ENCODE assay signal across 30 mouse cellular contexts in the genomic region with DNA sequence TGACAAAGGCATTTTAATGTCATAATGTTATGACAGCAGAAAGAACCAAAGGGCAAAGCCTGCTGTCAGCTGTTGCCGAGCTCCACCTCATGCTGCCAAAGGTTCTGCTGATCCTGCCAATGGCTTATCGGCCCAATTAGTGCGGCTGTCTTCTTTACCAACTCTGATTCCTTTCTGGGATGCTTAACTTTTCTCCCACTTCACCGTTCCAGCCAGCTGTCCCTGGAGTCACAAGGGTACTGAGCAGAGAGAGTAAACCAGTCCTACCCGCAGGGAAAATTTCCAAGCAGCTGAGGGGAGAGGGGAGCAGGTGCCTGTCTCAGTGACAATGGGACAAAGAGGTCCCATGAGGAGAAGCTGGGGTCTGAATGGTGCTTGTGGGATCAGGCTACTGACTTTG. TPM values are rescaled to one million over a fixed set of nuclear protein-coding genes. Genes with fewer than 3 reads are reported as not detected.
DNase-seq lines count a peak whose midpoint lies in the region; ATAC-seq and TF ChIP-seq lines count a peak whose summit lies in the region.
"Had no signal": no experiment of that assay in that cellular context is flagged by ENCODE, and none has a peak within 500 bp of the region (broad histone marks: within the 10 kb centered on the region; RNA-seq: fewer than 3 reads in every experiment).

No protein-coding gene starts in this region.

- no peaks in the 10 kb centered on the region for H3K27me3 ChIP-seq in embryonic facial prominence, embryonic 14.5 days (replicated peaks; ENCODE audit: control insufficient read depth, insufficient read depth, low read length)
- no peaks in the 10 kb centered on the region for H3K27me3 ChIP-seq in embryonic facial prominence, embryonic 10.5 days (replicated peaks; ENCODE audit: low read depth, poor library complexity, severe bottlenecking)
- H3K27me3 ChIP-seq in heart, adult 2 months (ENCODE audit: control insufficient read depth, insufficient read depth, low read length), result no peaks in the 10 kb centered on the region
- no peaks in the 10 kb centered on the region for H3K27me3 ChIP-seq in midbrain, embryonic 11.5 days (ENCODE audit: control insufficient read depth, insufficient read depth, low read length)
- H3K27me3 ChIP-seq in midbrain, embryonic 16.5 days (ENCODE audit: control insufficient read depth, insufficient read depth, low read depth, low read length), result no peaks in the 10 kb centered on the region
- H3K27me3 ChIP-seq: embryonic facial prominence, embryonic 15.5 days; hindbrain, embryonic 15.5 days; intestine, embryonic 15.5 days had no signal

- no peak overlapping the region for H3K9ac ChIP-seq in embryonic facial prominence, embryonic 14.5 days (ENCODE audit: low read depth, low read length)
- H3K9ac ChIP-seq in heart, adult 2 months (ENCODE audit: low read depth, low read length), result peak overlapping the region; percentile 85
- no peak overlapping the region for H3K9ac ChIP-seq in midbrain, embryonic 11.5 days (ENCODE audit: low read length)
- H3K9ac ChIP-seq in midbrain, embryonic 16.5 days (ENCODE audit: low read depth, low read length), result no peak overlapping the region
- H3K9ac ChIP-seq: embryonic facial prominence, embryonic 15.5 days; hindbrain, embryonic 15.5 days; intestine, embryonic 15.5 days had no signal

- no peaks in the 10 kb centered on the region for H3K79me2 ChIP-seq in heart, adult 2 months (replicated peaks; ENCODE audit: control insufficient read depth, insufficient read depth, low read length)

- TF ChIP-seq CTCF in heart, adult 2 months (IDR thresholded peaks at IDR 0.05), result no peak

- H3K4me2 ChIP-seq in embryonic facial prominence, embryonic 14.5 days (ENCODE audit: low read depth, low read length), result no peak overlapping the region
- no peak overlapping the region for H3K4me2 ChIP-seq in midbrain, embryonic 11.5 days
- no peak overlapping the region for H3K4me2 ChIP-seq in midbrain, embryonic 16.5 days (ENCODE audit: low read length)
- H3K4me2 ChIP-seq: embryonic facial prominence, embryonic 15.5 days; hindbrain, embryonic 15.5 days; intestine, embryonic 15.5 days; liver, embryonic 11.5 days had no signal

- H3K9me3 ChIP-seq in embryonic facial prominence, embryonic 14.5 days (ENCODE audit: control insufficient read depth, low read length), result no peaks in the 10 kb centered on the region
- H3K9me3 ChIP-seq in embryonic facial prominence, embryonic 10.5 days, result no peaks in the 10 kb centered on the region
- H3K9me3 ChIP-seq in midbrain, embryonic 11.5 days (ENCODE audit: control insufficient read depth, low read length), result no peaks in the 10 kb centered on the region
- H3K9me3 ChIP-seq in midbrain, embryonic 16.5 days (replicated peaks; ENCODE audit: control insufficient read depth, low read length, poor library complexity, severe bottlenecking), result no peaks in the 10 kb centered on the region
- H3K9me3 ChIP-seq: embryonic facial prominence, embryonic 15.5 days; hindbrain, embryonic 15.5 days; intestine, embryonic 15.5 days; limb, embryonic 10.5 days; midbrain, embryonic 10.5 days had no signal

- no peaks in the 10 kb centered on the region for H3K4me1 ChIP-seq in embryonic facial prominence, embryonic 14.5 days (ENCODE audit: control insufficient read depth, insufficient read depth, low read length)
- peaks cover 4% of the 10 kb centered on the region; the same call in 1 of the 2 replicates for H3K4me1 ChIP-seq in embryonic facial prominence, embryonic 10.5 days
- peaks cover 8% of the 10 kb centered on the region for H3K4me1 ChIP-seq in heart, adult 2 months (ENCODE audit: control insufficient read depth, insufficient read depth, low read length)
- no peaks in the 10 kb centered on the region for H3K4me1 ChIP-seq in midbrain, embryonic 11.5 days (ENCODE audit: control insufficient read depth, insufficient read depth, low read length)
- H3K4me1 ChIP-seq in midbrain, embryonic 16.5 days (ENCODE audit: control insufficient read depth, insufficient read depth, low read length), result no peaks in the 10 kb centered on the region
- H3K4me1 ChIP-seq: embryonic facial prominence, embryonic 15.5 days; hindbrain, embryonic 15.5 days; intestine, embryonic 15.5 days; limb, embryonic 10.5 days had no signal

- no peak overlapping the region for H3K4me3 ChIP-seq in embryonic facial prominence, embryonic 14.5 days (ENCODE audit: low read depth, low read length)
- H3K4me3 ChIP-seq in embryonic facial prominence, embryonic 10.5 days, result no peak overlapping the region
- peak overlapping the region; percentile 42 for H3K4me3 ChIP-seq in heart, adult 2 months
- H3K4me3 ChIP-seq in midbrain, embryonic 11.5 days (ENCODE audit: low read depth, low read length), result no peak overlapping the region
- no peak overlapping the region for H3K4me3 ChIP-seq in midbrain, embryonic 16.5 days (ENCODE audit: low read depth, low read length)
- H3K4me3 ChIP-seq: embryonic facial prominence, embryonic 15.5 days; hindbrain, embryonic 15.5 days; intestine, embryonic 15.5 days; layer of hippocampus, adult 2 months; limb, embryonic 10.5 days; midbrain, embryonic 10.5 days had no signal

- ATAC-seq in embryonic facial prominence, embryonic 14.5 days (ENCODE audit: low read depth), result peak; percentile 87
- no peak for ATAC-seq in midbrain, embryonic 11.5 days (ENCODE audit: low FRiP score)
- no peak for ATAC-seq in midbrain, embryonic 16.5 days
- ATAC-seq: activated CD4-positive, CD25-positive, alpha-beta regulatory T cell, adult 4 months; forebrain, embryonic 16.5 days; intestine, embryonic 15.5 days had no signal

- H3K27ac ChIP-seq in embryonic facial prominence, embryonic 14.5 days (replicated peaks; ENCODE audit: low read depth, low read length), result no peak overlapping the region
- no peak overlapping the region for H3K27ac ChIP-seq in embryonic facial prominence, embryonic 10.5 days (replicated peaks)
- H3K27ac ChIP-seq in heart, adult 2 months, result peak overlapping the region; percentile 97
- H3K27ac ChIP-seq in midbrain, embryonic 11.5 days (ENCODE audit: low read depth, low read length), result no peak overlapping the region
- no peak overlapping the region for H3K27ac ChIP-seq in midbrain, embryonic 16.5 days (ENCODE audit: low read length)
- H3K27ac ChIP-seq: embryonic facial prominence, embryonic 15.5 days; hindbrain, embryonic 15.5 days; intestine, embryonic 15.5 days; layer of hippocampus, adult 2 months; limb, embryonic 10.5 days; midbrain, embryonic 10.5 days had no signal

- TF ChIP-seq POLR2A in heart, adult 2 months (IDR thresholded peaks at IDR 0.05; ENCODE audit: insufficient read depth, low read depth, low read length), result peak; percentile 68

- intact Hi-C loops in heart, adult 2 months (cut with DNase I), result loop anchor here (5.0 kb wide), 2 partner anchors 32 to 57 kb away; no protein-coding TSS in a partner anchor
- intact Hi-C loops in heart, postnatal 14 days (cut with DNase I), result no loop called here

- peak; percentile 25 for DNase-seq in embryonic facial prominence, embryonic 14.5 days (ENCODE audit: low spot score)
- DNase-seq in embryonic facial prominence, embryonic 10.5 days (ENCODE audit: low spot score), result no peak
- no peak for DNase-seq in heart, adult 2 months
- no peak for DNase-seq in heart, postnatal 14 days
- peak; percentile 47 for DNase-seq in midbrain, embryonic 11.5 days (ENCODE audit: low spot score, missing footprints)
- DNase-seq in kidney, adult 9 months, result no peak
- DNase-seq in kidney, postnatal 36 days, result no peak
- DNase-seq: adrenal gland, postnatal 10 days; cerebellum, adult 2 months; cerebellum, postnatal 25 days; kidney, adult 8-10 months; kidney, postnatal 14 days; lung, adult 18-20 months; lung, postnatal 10 days; thymus, adult 18-20 months; thymus, postnatal 36 days had no signal

- WGBS in embryonic facial prominence, embryonic 14.5 days, result 81% methylated on average over 5 of the region's 5 CpGs
- 81% methylated on average over 5 of the region's 5 CpGs for WGBS in embryonic facial prominence, embryonic 10.5 days
- WGBS in heart, adult 2 months, result 53% methylated on average over 5 of the region's 5 CpGs
- WGBS in midbrain, embryonic 11.5 days, result 84% methylated on average over 5 of the region's 5 CpGs
- 77% methylated on average over 5 of the region's 5 CpGs for WGBS in midbrain, embryonic 16.5 days

- H3K36me3 ChIP-seq in embryonic facial prominence, embryonic 14.5 days (ENCODE audit: control insufficient read depth, insufficient read depth, low read length), result no peaks in the 10 kb centered on the region
- no peaks in the 10 kb centered on the region for H3K36me3 ChIP-seq in embryonic facial prominence, embryonic 10.5 days (replicated peaks)
- H3K36me3 ChIP-seq in heart, adult 2 months (ENCODE audit: control insufficient read depth, insufficient read depth, low read length), result peaks cover 21% of the 10 kb centered on the region
- no peaks in the 10 kb centered on the region for H3K36me3 ChIP-seq in midbrain, embryonic 11.5 days (ENCODE audit: control insufficient read depth, insufficient read depth, low read length)
- no peaks in the 10 kb centered on the region for H3K36me3 ChIP-seq in midbrain, embryonic 16.5 days (ENCODE audit: control insufficient read depth, insufficient read depth, low read length)
- H3K36me3 ChIP-seq: embryonic facial prominence, embryonic 15.5 days; hindbrain, embryonic 15.5 days; intestine, embryonic 15.5 days; limb, embryonic 10.5 days; midbrain, embryonic 10.5 days had no signal

- TF ChIP-seq EP300 in heart, adult 2 months (IDR thresholded peaks at IDR 0.05; ENCODE audit: insufficient read depth, low read depth, low read length), result peak; percentile 56; the same call in 1 of the 2 replicates

RNA-seq across cellular contexts. Expression of gene Lmod2, which starts 2.1 kb away (rescaled TPM):
- 5.6 and 10.7 TPM in 2 replicates for polyA plus RNA-seq in embryonic facial prominence, embryonic 14.5 days (2014; fragmentation: Nextera tagmentation; extraction: Ambion mirVana)
- not detected in 2 replicates for polyA plus RNA-seq in embryonic facial prominence, embryonic 10.5 days (2016; fragmentation: Nextera tagmentation; extraction: Ambion mirVana)
- total RNA-seq in heart, adult 2 months (2021), result 100 to 1,000 TPM; 691 to 757 TPM
- 191 and 268 TPM in 2 replicates for polyA plus RNA-seq in heart, adult 2 months (2012; rRNA removed)
- total RNA-seq in heart, postnatal 14 days (2021), result 100 to 1,000 TPM; 413 to 423 TPM
- polyA plus RNA-seq in midbrain, embryonic 11.5 days (2014; fragmentation: Nextera tagmentation; extraction: Ambion mirVana), result not detected in 2 replicates
- polyA plus RNA-seq in midbrain, embryonic 16.5 days (2015; fragmentation: Nextera tagmentation; extraction: Ambion mirVana), result not detected in 2 replicates
- total RNA-seq: hematopoietic stem cell, adult 5-6 weeks; layer of hippocampus, adult 2 months; layer of hippocampus, postnatal 25 days; neutrophil, adult 5-6 weeks had no signal
- polyA plus RNA-seq: activated CD4-positive, CD25-positive, alpha-beta regulatory T cell, adult 4 months; forebrain, embryonic 16.5 days; hindbrain, embryonic 15.5 days; intestine, embryonic 15.5 days; small intestine, adult 2 months had no signal

Comparison
In these comparisons a context has a peak if more than half of its experiments do, and no peak if none do; other contexts are left out.
1. DNase-seq: peak in embryonic facial prominence, embryonic 14.5 days (single experiment) and midbrain, embryonic 11.5 days (single experiment); none in embryonic facial prominence, embryonic 10.5 days (single experiment), heart, adult 2 months (0 of 2), heart, postnatal 14 days (0 of 2), kidney, adult 9 months (single experiment) and kidney, postnatal 36 days (0 of 2).
2. RNA of gene Lmod2, which starts 2.1 kb away (polyA plus RNA-seq): 191 to 268 TPM in heart, adult 2 months; 5.6 to 10.7 TPM in embryonic facial prominence, embryonic 14.5 days, not detected in embryonic facial prominence, embryonic 10.5 days, not detected in midbrain, embryonic 11.5 days and not detected in midbrain, embryonic 16.5 days; every median in the first group is over 10 times any median in the second.